Mouse (Mus musculus) spleen, adult 2 months (tissue): ENCODE results near the gene Farsa.

Experiments
- CTCF ChIP-seq: fragments of 200-500 bp; IDR thresholded peaks from 2 replicates; pipeline ENCODE4 v1.5.1; 2011; ENCODE audit warnings: mild to moderate bottlenecking, inconsistent platforms; ENCODE audit not compliant: insufficient read depth, insufficient read length, insufficient replicate concordance; ENCODE audit errors: extremely low read depth
- POLR2A ChIP-seq: fragments of 200-500 bp; IDR thresholded peaks from 2 replicates; pipeline ENCODE4 v1.6.1; 2011; ENCODE audit warnings: low read depth, low read length, inconsistent platforms

- TF ChIP-seq POLR2A (no peak), CTCF (no peak)
Measured at GRCm38 (mm10) chr8:84825636-84826035, 31.2 kb upstream of the Farsa start.
